Mouse (Mus musculus): Measurements from ENCODE around the gene Slc5a4b.
"Not testable (repeated sequence)": the region's sequence is repeated elsewhere in the genome, so short reads cannot be mapped to it uniquely, and the experiment has no call there.

Slc5a4b gene

DNA sequence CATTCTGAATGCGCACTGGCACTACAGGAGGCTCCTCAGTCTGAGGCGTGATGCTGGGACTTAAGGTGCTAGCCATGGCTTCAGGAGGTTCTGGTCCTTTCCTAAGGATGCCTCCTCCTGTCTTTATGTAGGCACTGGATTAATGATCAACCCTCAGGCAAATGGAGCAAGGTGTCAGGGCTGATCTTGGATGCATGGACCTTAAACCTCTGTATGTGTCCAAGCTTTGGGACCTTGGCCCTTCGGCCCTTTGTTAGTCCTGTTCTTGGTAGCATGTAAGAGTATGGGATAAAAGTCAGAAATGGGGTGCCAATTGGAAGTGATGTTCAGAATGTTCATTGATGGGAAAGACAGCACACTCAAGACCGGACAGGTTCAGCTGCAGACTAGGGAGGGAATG lies at the start of gene Slc5a4b:
Gene Slc5a4b, minus strand, starts transcription at position 101 of the 400 bp plus-strand sequence.
- DNase-seq (ENCODE audit: low spot score): no peak

DNA sequence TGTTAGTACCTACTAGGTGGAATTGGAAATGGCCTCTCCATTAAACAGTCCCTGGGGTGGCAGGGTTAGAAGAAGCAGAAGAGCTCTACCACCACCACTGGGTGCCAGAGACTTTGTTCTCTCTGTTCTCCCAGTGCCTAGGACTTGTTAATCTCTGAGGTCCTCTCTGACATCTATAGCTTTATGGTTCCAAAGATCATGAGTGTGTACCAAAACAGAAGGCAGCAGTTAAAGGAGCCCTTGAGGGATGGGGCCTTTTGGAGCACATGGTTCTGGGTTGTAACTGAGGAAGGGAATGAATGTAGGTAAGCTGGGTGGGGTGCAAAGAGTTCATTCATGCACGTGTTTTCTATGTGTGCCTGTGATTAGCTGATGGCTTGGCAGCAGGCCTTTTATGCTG lies 47.2 kb upstream of the Slc5a4b start:
- DNase-seq (ENCODE audit: low spot score): no peak

DNA sequence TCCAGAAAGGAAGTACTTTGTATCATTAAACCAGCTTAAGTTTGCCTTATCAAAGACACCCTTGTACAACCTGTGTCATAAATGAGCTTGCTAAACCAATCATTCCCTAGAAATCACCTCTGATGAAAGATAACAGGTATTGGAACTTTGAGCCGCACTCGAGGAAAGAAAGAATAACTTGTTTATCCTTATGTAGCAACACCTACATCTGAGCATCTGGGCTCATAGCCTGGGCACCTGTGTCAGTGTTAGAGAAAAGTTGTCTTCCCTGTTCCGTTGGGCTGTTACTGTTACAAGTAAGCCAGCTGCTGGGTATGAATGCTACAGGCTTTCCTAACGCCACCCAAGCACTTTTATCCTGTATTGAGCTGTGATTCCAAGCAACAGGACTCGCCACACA lies 46.8 kb upstream of the Slc5a4b start:
- no peak for DNase-seq (ENCODE audit: low spot score)

DNA sequence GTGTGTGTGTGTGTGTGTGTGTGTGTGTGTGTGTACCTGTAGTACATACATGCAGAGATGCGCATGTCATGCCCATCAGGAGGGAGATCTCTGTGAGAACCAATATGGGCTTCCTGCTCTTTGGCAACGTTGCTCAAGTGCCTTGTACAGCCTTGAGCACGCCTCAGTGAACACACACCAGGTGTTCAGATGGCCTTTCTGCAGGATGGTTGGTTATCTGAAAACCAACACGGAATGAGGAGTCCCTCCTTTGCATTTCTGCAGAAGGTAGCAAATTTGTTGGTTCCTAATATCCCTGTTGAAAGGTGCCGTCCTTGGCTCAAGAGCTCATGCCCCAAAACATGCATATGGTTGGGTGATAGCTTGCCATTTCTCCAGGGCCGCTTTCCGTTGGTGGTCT lies 45.1 kb upstream of the Slc5a4b start:
- DNase-seq (ENCODE audit: low spot score): no peak

DNA sequence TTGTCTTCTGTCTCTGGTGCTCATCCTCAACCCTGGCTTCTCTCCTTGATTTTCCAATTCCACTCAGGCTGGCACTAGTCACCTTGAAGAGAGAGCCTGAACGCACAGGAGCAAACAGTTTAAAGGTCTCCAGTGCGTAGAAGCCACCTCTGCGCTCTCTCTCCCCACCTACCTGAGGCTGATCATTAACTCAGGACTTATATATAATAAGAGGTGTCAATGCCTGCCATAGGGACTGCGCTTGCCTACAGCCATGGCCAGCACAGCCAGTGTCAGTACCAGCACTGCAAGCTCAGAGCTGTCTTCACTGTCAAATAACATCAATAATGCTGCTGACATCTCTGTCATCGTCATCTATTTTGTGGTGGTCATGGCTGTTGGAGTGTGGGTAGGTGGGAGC lies 36.5 kb upstream of the Slc5a4b start, which contains the start of gene Slc5a4a:
Gene Slc5a4a, plus strand, starts transcription at position 174 of the 400 bp plus-strand sequence.
- DNase-seq (ENCODE audit: low spot score): no peak

DNA sequence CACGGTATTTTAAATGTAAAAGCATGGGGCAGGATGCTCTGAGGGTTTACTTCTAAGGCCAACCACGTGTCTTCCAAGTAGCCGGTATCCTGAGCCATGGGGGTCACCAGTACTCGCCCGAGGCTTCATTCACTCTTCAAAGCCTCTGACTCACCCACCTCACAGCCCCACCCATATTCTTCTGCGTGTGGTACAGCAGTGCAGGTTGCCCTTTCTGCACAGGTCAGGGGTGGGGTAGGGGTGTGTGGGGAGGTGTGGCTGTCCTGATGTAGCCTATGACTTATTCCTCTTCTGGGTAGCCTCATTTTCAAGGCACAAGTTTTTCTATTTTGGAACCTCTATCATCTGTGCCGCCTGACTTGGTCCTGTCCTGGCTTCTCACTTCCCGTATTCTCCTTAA lies 36.1 kb upstream of the Slc5a4b start:
- DNase-seq (ENCODE audit: low spot score): no peak

DNA sequence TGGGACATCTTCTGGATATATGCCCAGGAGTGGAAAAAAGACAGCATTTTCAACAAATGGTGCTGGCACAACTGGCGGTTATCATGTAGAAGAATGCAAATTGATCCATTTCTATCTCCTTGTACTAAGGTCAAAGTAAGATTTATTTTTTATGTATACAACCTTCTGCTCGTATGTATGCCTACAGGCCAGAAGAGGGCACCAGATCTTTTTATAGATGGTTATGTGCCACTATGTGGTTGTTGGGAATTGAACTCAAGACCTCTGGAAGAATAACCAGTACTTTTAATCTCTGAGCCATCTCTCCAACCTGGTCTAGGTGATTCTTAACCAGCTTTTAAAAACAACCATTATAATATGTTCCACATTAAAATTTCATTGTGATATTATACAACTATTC lies 25.6 kb upstream of the Slc5a4b start:
- no peak for DNase-seq (ENCODE audit: low spot score)

DNA sequence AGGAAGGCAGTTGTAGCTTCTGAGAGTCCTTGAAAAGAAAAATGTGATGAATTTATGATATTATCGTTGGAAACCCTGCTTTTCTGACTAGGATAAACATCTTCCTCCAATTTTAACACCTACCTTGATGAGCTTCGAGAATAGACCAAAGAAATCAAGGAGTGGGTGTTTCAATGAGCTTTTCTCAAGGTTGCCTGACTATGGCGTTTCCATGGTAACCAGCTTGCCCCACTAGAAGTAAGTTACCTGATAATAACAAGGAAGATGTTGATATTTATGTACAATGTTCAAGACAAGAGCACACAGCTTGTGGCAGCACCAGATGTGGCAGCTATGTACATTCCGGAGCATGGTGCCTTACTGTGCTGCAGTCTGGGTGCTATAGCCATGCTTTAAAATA lies 21.7 kb upstream of the Slc5a4b start:
- no peak for DNase-seq (ENCODE audit: low spot score)

DNA sequence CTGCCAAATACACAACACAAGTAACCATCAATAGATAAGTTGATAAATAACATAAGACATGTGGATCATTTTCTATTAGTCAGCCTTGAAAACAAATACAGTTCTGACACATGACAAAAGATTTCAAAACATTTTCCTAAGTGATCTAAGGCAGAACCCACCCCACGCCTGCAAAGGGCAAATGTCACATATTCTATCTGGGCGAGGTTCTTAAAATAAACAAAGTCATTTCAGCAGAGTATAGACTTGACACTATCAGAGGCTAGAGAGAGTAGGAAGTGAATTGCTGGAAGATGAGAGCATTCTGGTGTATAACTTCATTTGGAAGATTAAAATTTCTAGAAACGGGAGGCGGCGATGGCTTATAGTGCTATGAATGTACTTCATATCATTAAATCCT lies 10.7 kb upstream of the Slc5a4b start:
- DNase-seq (ENCODE audit: low spot score): no peak

DNA sequence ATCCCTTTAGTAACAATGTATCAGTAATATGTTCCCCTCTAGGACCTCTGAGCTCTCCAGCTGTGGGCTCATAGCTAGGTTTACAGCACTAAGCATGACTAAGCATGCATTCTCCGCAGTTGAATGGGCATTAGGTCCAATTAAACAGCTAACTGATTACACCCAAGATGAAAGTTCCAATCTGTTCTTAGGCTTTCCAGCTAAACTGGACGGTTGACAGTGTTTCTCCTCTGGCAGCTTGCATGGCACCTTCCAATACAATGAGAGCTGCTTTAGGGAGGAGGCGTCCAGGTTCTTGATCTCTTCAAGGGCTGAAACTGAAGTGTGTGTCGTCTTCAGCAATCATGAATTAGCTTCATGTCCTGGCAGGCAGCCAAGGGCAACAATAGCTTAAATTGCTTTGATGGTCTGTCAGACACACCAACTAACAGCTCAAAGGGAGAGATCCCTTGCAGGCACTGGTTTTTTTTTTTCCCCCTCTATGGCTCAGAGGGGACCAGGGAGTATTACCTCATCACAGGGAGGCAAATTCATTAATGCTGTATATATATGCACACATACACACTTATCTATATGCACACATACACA lies 9.5 kb upstream of the Slc5a4b start:
- DNase-seq (ENCODE audit: low spot score): no peak

DNA sequence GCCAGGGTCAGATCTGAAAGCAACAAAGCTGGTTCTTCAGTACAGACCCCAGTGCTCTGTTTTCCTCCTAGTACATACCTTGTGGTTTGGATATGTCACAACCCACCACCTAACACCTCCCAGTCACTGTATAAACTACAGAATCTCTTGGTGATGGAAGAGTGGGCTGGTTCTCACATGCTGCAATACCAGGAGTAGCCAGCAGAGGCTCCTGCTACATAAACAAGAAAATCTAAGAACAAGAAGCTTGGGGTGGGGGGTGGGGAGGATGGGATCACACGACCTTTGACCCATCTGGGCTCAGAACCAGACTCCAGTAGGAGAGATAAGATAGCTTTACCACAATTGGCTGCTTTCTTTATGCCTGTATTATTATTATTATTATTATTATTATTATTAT lies 8.0 kb upstream of the Slc5a4b start:
- DNase-seq (ENCODE audit: low spot score): peak; percentile 24

DNA sequence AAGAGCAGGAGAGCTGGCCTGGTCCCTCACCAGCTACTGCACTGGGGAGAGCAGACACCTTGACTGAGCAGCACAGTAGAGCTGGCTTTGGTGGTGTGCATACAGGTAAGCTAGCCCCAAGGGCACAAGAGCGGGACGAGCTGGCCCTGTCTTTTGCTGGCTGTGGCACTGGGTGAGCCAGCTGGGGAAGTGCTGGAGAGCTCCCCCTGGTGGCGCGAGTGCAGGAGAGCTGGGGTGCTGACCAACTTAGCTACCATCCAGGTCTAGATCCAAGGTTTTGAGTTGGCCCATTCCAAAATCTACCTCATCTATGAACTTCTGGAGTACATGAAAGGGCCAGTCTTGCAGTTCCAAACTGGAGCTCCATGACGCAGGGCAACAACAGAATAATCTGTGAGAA lies 7.2 kb upstream of the Slc5a4b start:
- DNase-seq (ENCODE audit: low spot score): peak; percentile 67

DNA sequence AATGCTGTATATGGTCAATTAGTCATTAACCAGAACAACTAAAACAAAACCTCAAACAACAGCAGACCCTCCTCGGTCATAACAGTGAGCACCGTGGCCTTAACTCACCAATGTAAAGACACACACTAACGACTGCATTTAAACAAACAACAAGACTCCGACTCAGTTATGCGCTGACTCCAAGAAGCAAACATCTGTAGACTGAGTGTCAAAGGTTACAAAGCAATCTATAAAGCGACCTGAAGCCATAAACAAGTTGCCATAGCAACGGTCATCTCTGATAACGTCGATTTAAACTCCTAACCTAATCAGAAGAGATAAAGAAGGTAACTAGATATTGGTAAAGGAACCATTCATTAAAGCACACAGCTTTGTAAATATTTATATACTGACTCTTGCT lies 13.4 kb downstream of the Slc5a4b start:
- DNase-seq (ENCODE audit: low spot score): no peak

DNA sequence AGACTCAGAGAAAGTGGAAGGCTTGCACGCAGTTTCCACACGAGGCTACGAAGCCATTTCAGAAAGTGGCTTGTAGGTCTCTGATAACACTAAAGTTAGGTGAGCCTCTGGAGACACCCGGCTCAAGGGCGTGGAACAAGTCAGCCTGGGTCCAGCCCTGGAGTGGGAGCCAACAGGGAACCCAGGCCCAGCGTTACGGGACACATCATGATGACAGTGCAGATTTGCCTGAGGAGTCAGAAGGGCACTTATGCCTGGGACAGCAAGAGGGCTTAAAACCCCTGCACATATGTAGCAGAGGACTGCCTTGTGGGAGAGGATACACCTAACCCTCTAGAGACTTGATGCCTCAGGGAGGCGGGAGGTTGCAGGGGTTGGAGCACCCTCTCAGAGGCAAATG lies 14.2 kb downstream of the Slc5a4b start:
- DNase-seq (ENCODE audit: low spot score): no peak

DNA sequence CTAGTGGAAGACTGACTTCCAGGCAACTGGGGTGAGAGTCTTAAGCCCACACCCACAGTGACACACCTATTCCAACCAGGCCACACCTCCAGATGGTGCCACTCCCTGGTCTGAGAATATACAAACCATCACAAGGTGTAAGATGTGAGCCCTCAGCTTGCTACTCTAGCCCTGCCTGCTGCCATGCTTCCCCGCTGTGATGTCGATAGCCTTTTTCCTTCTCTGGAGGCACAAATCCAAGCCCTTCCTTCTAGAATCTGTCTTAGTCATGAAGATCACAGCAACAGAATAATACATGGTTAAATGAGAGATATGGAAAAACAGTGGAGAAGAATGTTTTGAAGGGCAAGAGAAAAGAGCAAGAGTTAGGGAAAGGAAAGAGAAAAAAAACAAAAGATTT lies 33.8 kb downstream of the Slc5a4b start:
- not testable (repeated sequence) for DNase-seq (ENCODE audit: low spot score)

DNA sequence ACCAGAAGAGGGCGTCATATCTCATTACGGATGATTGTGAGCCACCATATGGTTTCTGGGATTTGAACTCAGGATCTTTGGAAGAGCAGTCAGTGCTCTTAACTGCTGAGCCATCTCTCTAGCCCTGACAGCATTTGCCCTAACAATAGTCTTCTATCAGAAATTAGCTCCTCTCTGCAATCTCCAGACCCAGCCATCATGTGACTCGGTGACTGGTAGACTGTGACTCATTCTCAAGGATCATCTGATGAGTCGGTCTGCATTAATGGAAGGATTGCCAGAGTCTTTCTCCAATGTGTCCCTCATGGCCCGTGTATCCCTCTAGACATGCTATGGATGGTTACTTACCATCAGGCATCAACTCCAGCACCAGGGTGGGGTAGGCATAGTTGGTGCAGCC lies 38.7 kb downstream of the Slc5a4b start:
- DNase-seq (ENCODE audit: low spot score): not testable (repeated sequence)

DNA sequence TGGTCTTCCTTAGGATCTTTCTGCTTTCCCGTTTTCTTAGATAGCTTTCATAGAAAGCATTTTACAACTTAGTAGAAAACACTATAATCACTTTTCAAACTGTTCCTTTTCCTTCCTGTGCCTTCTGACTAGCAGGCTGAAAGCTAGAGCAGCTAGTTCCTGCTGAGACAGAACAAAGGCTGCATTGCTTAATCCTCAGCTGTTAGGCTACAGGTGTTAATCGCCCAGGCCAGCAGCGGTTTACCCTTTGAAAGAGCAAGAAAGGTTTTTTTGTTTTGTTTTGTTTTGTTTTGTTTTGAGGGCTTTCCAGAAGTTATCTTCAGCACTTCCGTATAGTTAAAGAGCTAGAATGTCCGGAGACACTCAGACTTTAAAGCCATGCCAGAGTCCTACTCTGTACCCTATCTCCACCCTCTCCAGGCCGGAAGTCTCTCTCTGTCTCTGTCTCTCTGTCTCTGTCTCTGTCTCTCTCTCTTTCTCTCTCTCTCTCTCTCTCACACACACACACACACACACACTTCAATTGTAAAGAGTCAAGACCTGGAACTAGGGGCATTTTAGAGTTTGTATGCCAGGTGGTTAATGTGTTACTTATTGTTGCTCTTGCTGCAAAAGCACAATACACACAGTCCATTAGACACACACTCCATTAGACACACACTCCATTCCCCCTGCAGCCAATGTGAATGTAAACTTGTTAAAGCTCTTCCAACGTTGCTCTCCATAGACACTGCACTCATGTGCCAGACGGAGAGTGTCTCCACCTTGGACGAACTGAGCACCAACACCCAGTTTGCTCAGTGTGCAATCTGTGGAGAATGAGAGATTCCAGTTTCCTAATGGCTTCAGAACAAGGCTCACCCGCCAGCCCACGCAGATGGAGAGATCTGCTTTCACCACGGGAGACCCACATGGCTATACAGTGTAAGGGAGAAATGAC lies 42.8 kb downstream of the Slc5a4b start:
- DNase-seq (ENCODE audit: low spot score): no peak

DNA sequence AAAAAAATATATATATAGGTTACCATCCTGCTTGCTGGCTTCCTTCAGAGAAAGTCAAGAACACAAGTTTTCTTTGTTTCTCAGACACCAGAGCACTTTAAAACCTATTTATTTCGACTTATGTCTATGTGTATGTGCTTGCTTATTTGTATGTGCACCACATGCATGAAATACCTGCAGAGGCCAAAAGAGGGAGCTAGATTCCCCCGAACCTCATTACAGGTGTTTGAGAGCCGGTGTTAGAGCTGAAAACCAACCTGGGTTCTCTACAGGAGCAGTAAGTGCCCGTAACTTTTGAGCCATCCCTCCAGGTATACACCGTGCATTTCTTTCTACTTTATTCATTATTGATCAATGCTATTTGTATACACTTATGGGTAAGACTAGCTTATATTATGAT lies 48.3 kb downstream of the Slc5a4b start:
- DNase-seq (ENCODE audit: low spot score): no peak

DNA sequence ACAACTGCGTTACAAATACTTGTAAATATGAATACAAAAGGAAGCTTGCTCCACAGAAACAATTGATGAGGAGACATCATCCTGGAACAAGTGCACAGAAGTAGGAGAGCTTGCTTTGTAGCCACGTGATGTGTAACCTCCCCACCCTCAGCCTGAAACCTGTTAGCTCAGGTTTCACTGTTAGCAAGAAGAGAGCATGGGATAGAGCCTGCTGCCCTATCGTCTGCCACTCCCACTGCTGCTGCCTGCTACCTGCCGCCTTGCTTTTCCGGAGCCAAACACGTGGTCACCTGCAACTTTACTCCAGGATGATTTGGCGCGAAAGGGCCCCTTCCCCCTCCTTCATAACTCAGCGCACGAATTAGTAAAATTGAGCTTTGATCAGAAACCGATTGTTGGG lies 58.9 kb downstream of the Slc5a4b start:
- DNase-seq (ENCODE audit: low spot score): no peak

DNA sequence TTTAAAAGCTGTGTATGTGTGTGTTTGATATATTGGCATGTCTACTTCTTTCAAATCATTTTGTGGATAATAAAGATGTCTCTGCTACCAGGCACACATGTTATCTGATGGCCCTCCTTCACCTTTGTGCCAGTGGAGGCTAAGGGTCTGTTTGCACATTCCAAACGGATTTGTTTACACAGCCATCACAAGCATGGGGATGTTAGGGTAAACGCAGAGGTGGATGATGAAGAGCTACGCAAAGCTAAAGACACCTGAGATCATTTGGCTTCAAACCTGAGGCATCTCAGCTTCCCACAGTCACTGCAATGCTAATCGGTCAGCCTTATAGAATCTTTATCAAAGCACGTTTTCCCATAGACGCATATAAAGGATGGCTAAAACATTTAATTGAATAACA lies 61.8 kb downstream of the Slc5a4b start:
- no peak for DNase-seq (ENCODE audit: low spot score)

DNA sequence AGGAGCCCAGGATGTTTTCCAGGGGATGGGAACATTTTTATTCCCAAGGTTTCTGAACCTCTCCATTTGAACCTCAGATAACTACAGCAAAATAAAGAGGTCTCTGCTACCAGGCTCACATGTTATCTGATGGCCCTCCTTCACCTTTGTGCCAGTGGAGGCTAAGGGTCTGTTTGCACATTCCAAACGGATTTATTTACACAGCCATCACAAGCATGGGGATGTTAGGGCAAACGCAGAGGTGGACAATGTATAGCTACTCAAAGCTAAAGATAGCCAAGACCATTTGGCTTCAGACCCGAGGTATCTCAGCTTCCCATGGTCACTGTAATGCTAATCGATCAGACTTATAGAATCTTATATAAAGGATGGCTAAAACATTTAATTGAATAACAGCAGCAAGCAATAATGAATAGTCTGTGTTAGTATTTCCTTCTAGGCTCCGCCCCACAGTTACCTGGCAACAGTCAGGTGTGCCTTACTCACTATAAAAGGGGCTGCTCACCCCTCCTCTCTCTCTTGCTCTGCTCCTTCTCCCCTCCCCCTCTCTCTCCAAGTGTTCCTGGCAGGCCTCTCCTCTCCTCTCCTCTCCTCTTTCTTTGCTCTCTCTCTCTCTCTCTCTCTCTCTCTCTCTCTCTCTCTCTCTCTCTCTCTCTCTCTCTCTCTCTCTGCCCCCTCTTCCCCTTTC lies 63.4 kb downstream of the Slc5a4b start:
- no peak for DNase-seq (ENCODE audit: low spot score)

DNA sequence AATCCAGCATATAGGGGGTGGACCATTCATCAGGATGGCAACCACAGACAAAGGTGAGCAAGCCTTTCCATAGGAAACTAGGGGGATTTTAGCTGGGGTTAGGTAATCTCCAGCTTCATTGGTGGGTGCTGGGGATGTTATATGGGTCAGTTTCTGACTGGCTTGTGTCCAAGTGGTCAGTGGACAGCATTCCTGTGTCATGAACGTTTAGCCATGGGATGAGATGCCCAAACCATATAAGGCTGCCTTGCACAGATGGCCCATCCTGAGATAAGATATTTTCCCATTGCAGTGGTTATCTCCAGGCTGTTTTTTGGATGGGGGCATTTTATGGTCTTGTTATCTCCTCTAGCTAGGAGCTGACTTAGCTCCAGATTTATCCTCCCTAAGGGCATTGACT lies 64.0 kb downstream of the Slc5a4b start:
- DNase-seq (ENCODE audit: low spot score): no peak

DNA sequence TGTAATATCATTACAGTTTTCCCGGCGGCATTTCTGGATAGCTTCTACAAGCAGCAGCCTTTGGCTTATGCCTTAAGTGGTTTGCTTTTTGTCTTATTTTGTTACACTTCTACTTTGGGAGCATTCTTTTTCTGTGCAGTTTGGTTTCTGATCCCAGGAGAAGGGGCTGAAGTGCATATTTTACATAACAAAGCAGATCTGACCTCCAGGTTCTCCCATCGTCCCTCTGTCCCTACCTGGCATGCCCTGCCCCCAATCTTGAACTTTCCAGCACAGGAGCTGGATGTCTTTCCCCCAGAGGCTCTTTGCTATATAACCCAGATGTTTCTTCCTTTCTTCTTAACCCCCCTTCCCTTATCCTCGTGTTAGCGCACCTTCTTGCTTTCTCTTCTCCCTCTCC lies 65.4 kb downstream of the Slc5a4b start:
- no peak for DNase-seq (ENCODE audit: low spot score)
